Mouse (Mus musculus) CD8-positive naive resting alpha-beta T cell, adult 2 months (primary cell): ENCODE measurements around the gene Ppp1r32.

ENCODE experiments used
- DNase-seq, 2 experiments: peaks; one replicate each; pipeline ENCODE4 v3.0.0; 2022; ENCODE audit warnings: low read depth in 2 of 2, low spot score in 2 of 2

Gene Ppp1r32

GRCm38 (mm10) chr19:10425484-10426270 is 57.1 kb downstream of the Ppp1r32 start:
- no peak for DNase-seq

DNA sequence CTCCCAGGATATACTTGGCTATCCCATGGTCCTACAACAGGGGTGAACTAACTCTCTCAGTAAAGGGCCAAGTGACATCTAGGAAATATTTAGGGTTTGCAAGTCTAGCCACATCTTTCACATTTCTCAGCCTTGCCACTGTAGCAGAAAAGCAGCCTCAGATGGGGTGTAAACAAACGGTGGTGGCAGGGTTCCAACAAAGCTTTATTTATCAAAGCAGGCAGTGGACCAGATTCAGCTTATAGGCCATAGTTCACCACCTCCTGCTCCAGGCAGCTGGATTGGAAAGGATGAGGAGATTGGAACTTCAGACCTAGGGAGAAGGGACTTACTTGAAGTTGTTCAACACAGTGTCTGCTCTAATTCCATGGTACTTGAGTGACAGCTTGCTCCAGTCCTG is 58.0 kb downstream of the Ppp1r32 start:
- no peak for DNase-seq
